Mouse (Mus musculus) natural killer cell, adult 2 months (primary cell): ENCODE results near the gene Akap9.
"Not testable (repeated sequence)": the region's sequence is repeated elsewhere in the genome, so short reads cannot be mapped to it uniquely, and the experiment has no call there.

Experiments used
- DNase-seq, 2 experiments: peaks; one replicate each; pipeline ENCODE4 v3.0.0; 2022; ENCODE audit warnings: low spot score in 2 of 2

The Akap9 gene

DNA sequence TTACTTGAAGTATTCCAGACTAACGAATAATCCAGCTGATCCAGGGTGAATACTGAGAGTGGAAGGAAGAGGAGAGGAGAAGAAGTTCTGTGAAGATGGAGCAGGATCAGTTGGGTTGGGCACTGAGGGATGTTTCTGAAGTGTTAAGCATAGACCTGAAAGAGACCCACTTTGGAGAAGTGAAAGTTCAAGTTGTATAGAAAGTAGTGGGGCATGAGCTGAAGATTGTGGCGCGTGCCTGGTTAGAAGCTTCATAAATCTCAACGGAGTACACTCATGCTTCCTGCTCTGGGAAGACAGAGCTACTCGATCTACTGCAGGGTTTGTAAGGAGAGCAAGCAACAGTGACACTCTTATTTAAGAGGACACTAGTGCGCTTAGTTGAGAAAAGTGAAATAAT, 41.3 kb downstream of the Akap9 start:
- no peak for DNase-seq

DNA sequence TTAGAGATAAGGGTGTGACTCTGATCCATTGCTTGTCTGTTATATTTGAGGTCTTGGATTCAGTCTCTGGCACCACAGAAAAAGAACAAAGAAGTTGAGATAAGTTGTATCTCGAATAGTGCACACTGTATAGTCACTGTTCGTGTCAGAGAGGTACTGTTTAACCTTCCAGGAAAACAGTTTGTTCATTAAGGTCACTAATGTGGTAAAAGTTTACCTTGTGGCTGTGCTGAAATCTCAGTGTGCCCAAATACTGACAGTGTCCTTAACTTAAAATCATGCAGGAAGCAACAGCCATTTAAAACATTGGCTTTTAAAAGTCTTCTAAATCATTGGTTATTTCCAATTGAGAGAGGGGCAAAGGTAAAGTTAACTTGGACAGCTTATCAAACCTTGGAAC, 43.1 kb downstream of the Akap9 start:
- DNase-seq = no peak

DNA sequence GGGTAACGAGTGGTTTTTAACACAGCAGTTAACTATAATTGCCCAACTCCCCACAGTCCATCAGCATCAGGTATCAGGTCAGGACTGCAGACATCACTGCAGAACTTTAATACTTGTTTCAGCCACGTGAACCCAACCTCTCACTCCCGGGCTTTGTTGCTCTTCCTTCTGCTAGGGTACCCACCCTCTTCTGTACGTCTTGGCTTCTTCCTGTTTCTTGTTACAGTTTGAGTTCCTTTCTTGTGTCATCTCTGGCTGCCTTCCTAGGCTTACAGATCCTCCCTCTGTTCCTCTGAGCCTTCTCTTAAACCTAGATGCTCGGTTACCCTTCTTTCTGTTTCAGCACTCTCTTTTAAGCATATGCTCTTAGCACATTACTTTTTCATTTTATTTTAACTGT, 45.9 kb downstream of the Akap9 start:
- DNase-seq = no peak

GRCm38 (mm10) chr5:3974896-3975295, 47.0 kb downstream of the Akap9 start:
- no peak for DNase-seq

GRCm38 (mm10) chr5:3976111-3976510, 48.3 kb downstream of the Akap9 start:
- no peak for DNase-seq

GRCm38 (mm10) chr5:3977904-3978303, 50.0 kb downstream of the Akap9 start:
- no peak for DNase-seq

DNA sequence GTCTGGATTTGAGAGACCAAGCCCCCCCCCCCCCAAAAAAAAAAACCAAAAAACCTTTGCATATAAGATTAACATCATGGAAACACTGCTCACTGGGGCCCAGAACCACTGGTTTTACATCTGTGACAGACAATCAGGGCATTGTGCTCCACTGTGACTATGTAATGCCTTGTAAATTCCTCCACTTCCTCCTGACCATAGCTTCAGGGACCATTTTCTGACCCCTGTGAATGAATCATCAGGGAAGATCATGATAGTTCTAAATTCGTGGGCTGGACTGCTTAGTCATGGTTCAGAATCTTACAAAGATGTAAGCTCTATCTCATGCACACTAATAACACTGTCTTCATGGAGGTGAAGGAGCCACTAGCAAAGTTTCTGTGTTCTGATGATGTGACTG, 61.8 kb downstream of the Akap9 start:
- no peak for DNase-seq

DNA sequence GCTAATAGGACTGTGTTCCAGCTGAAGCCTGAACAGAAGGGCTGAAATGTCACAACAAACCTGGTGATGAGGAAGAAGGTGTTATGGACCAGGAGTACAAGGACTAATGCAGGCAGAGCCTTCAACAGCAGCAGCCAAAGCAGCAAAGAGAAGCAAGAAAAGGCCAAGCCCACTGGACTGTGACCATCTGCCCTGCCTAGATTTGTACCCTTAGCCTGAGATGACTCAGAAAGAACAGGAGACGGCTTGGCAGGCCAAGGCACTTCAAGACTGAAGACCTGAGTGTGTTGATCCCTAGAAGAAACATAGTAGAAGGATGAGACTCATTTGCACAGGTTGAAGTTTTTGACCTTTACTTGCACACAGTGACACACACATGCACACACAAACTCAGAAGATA, 62.6 kb downstream of the Akap9 start:
- DNase-seq = no peak

DNA sequence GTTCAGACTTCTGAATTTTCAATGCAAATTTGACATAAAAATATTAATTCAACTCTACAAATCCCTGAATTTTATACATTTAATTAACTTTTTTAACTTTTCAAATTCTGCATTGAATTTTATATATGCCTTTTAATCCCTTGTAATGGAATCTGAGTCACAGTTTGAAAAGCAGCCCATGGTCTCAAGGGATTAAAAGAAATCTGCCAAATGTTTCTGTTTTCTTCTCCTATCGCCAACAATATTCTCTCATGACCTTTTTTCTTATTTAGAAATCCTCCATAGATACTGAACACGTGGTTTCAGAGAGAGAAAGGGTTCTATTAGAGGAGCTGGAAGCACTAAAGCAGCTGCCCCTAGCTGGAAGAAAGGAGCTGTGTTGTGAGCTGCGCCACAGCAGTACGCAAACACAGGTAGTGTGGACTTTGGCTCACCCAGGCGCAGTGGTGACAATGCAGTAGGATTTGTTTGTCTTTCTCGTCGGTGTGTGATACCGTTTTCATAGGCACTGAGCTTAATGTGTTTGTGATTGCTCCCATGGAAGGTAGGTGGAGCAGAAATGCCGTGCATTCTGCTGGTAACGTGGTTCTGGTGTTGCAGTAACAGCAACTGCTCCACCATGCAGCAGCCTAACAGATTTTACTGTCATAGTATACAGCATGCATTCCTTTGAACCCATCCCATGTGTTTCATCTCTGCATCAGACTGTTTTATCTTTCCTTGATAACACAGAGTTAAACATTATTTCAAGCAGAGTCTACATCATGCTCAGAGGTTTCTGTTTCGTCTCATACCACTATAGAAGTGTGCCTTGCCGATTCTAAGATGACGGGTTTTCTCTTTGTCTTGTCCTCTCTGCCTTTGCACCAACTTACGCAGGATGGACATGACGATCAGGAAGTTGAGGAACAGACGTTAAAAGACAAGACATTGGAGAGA, 76.9 kb downstream of the Akap9 start:
- DNase-seq = no peak

DNA sequence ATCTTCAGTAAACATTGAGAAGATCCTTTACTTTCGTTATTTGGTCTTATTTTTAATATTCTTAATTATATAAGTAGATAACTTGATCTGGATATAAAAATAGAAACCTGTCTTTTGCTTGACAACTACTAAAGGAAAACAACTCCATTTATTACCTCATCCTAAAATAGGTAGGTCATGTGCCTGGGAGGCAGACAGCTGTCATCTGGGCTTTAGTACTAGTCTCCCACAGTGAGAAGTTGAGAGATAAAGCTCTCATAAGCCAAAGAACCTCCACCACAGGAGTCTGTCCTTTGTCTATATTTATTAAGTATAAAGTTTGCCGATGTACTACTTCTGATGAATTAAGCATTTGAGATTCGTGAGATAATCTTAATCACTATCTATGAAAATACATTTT, 78.8 kb downstream of the Akap9 start:
- no peak for DNase-seq

DNA sequence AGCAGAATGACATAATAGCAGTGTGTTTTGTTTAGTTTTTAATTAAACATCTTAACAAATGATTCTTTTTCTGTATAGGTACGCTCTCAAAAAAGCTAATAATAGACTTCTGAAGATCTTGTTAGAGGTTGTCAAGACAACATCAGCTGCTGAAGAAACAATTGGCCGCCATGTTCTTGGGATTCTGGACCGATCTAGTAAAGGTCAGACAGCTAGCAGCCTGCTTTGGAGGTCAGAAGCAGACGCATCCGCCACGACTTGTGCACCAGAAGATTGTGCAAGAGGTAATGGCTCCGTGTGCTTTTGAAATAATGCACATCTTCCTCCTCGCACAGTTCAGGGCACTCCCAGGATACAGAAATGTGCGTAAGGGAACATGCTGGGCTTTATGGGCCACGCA, 80.4 kb downstream of the Akap9 start:
- no peak for DNase-seq

DNA sequence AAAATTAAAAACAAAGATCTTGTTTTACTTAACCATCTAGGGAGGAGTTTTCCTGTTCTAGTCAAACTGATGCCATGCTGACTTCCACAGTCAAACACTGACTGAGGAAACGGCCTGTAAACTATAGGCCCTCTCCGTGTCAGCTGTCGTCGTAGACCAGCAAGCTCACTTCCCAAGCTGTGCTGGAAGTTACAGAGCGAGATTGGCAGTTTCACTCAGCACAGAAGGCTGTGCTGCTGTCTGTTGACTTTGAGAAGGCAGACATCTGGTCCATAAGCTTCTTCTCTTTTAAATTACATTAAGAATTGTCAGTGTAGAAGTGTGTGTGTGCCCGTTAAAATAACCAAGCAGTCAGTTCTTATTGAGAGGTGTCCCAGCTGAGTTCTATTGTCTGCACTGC, 81.7 kb downstream of the Akap9 start:
- no peak for DNase-seq

DNA sequence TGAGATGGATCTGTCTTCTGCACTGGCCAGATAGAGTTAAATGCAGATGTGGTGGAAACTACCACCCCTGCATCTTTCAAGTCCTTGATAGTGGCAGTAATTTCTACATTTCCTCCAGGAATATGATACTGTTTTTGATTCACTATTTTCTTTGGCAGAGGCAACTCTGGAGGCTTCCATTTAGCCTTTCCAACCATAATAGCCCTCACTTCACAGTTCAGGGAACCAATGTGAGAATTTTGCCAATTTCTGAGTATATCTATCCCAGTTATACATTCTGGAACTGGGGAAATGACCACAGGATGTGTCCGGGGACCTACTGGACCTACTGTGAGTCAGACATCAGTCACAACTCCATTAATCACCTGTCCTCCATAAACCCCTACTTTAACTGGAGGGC, 89.8 kb downstream of the Akap9 start:
- DNase-seq = not testable (repeated sequence)

DNA sequence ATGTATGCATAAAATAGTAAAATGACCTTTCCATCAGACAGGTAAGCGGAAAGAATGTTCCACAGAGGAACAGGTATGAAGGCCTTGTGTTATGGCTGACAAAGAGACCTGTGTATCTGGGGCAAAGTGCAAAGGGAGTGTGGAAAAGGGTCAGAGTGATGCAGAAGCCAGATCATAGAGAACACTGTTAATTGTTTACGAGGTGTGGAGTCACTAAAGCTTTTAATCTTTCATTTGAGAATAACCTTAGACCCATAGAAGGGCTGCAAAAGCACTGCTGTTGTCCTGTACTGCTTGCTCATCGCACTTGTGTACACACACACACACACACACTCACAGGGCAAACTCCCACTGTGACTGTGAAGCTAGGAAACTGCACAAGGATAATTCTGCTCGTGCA, 91.5 kb downstream of the Akap9 start:
- DNase-seq = no peak

- no peak for DNase-seq
Measured at GRCm38 (mm10) chr5:4020018-4020417, 92.2 kb downstream of the Akap9 start.

DNA sequence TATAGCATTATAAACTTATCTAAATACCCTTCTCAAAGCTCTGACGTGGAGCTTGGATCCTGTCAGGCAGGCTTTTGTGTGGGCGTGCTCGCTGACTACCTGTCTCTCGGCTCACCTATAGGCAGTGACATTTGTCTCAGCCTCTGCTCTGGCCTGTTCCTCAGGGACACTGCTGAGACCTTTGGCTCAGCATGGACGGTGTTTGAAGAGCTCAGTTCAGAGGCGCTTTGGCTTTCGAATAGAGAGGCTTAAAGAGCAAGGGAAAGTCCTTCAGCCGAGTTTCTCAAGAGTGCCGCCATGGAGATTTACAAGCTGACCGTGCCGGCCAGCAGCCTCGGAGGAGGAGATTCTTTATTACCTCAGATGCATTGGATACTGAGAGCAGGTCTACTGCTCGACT, 95.3 kb downstream of the Akap9 start:
- no peak for DNase-seq

- DNase-seq = no peak
Measured at GRCm38 (mm10) chr5:4023742-4024681, 96.2 kb downstream of the Akap9 start.

- DNase-seq = no peak
Measured at GRCm38 (mm10) chr5:4024727-4025126, 96.9 kb downstream of the Akap9 start.

DNA sequence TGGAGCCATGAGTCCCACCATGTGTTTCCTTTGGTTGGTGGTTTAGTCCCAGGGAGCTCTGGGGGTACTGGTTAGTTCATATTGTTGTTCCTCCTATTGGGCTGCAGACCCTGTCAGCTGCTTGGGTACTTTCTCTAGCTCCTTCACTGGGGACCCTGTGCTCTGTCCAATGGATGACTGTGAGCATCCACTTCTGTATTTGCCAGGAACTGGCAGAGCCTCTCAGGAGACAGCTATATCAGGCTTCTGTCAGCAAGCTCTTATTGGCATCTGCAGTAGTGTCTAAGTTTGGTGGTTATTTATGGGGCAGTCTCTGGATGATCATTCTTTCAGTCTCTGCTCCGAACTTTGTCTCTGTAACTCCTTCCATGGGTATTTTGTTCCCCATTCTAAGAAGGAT, 98.5 kb downstream of the Akap9 start:
- DNase-seq = not testable (repeated sequence)

DNA sequence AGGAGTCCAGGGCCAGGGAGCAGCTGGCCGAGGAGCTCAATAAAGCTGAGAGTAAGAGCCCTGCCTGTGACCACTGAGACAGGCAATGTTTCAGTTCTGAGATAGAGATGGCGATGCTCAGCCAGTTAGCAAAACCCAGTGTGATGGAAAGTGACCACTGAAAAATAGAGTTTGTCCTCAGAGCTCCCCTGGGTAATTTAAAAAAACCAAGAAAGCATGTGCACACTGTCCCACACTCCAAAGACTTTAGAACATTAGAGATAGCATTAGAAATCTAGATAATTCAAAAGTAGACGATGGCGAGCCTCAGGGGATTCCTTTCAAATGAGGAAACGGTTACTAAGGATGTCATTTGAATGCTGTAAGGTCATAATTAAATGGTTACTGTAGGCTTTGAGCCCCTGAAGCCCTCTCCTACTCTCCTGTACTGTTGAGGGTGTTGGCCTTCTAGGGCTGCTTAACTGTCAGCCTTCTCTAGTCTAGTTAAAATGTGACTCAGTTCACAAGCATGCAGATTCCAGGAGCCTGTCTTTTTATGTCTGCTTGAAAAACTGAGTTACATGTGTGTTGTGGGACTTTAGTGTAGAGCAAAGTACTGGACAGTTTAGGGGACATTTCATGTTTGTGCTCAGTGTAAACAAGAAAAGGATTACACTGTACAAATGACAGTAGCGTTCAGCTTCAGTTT, 100.8 kb downstream of the Akap9 start:
- DNase-seq = no peak

GRCm38 (mm10) chr5:4031846-4032245, 104.0 kb downstream of the Akap9 start:
- DNase-seq = no peak

GRCm38 (mm10) chr5:4036686-4037085, 108.8 kb downstream of the Akap9 start:
- no peak for DNase-seq
